Mouse (Mus musculus): ENCODE measurements at regions not wholly inside any gene's neighbourhood (a gene's known extent, or its start where the extent isn't known, plus 50 kb on each side); places are given as distances from the start of the nearest gene placed in this dataset.
"Not testable (repeated sequence)": the region's sequence is repeated elsewhere in the genome, so short reads cannot be mapped to it uniquely, and the experiment has no call there.

- no peaks in the 10 kb centered on the region for H3K27me3 ChIP-seq (ENCODE audit: control insufficient read depth, insufficient read depth, low read length)
- no peak overlapping the region for H3K4me3 ChIP-seq (ENCODE audit: low read depth, low read length)
- H3K4me2 ChIP-seq = no peak overlapping the region
- H3K36me3 ChIP-seq (ENCODE audit: control insufficient read depth, insufficient read depth, low read length) = no peaks in the 10 kb centered on the region
- no peaks in the 10 kb centered on the region for H3K4me1 ChIP-seq (ENCODE audit: control insufficient read depth, insufficient read depth, low read length)
- no peak for ATAC-seq (replicated peaks; ENCODE audit: insufficient number of reproducible peaks, low FRiP score, low TSS enrichment)
- H3K9me3 ChIP-seq (replicated peaks; ENCODE audit: control insufficient read depth, low read length) = no peaks in the 10 kb centered on the region
- no peak overlapping the region for H3K9ac ChIP-seq (ENCODE audit: low read depth, low read length)
- no peak overlapping the region for H3K27ac ChIP-seq (ENCODE audit: low read depth, low read length)
- 64% methylated on average over 1 of the region's 1 CpGs for WGBS (ENCODE audit: insufficient replicate concordance)
Measured at GRCm38 (mm10) chr3:22681999-22682648, 605.7 kb downstream of the Tbl1xr1 start.

- no peaks in the 10 kb centered on the region for H3K27me3 ChIP-seq (ENCODE audit: control insufficient read depth, insufficient read depth, low read length)
- H3K9ac ChIP-seq (ENCODE audit: low read depth, low read length) = no peak overlapping the region
- H3K27ac ChIP-seq (ENCODE audit: low read depth, low read length) = no peak overlapping the region
- peaks cover 7% of the 10 kb centered on the region; the same call in 1 of the 2 replicates for H3K9me3 ChIP-seq (replicated peaks; ENCODE audit: control insufficient read depth, low read length)
- no peaks in the 10 kb centered on the region for H3K4me1 ChIP-seq (ENCODE audit: control insufficient read depth, insufficient read depth, low read length)
- no peaks in the 10 kb centered on the region for H3K36me3 ChIP-seq (ENCODE audit: control insufficient read depth, insufficient read depth, low read length)
- H3K4me2 ChIP-seq = no peak overlapping the region
- no peak for ATAC-seq (replicated peaks; ENCODE audit: insufficient number of reproducible peaks, low FRiP score, low TSS enrichment)
- no peak overlapping the region for H3K4me3 ChIP-seq (ENCODE audit: low read depth, low read length)
Measured at GRCm38 (mm10) chr3:22699317-22699716, 622.9 kb downstream of the Tbl1xr1 start.

GRCm38 (mm10) chr3:22701486-22701885 is 625.0 kb downstream of the Tbl1xr1 start:
- H3K9me3 ChIP-seq (replicated peaks; ENCODE audit: control insufficient read depth, low read length); H3K4me3 ChIP-seq (ENCODE audit: low read depth, low read length); H3K27me3 ChIP-seq (ENCODE audit: control insufficient read depth, insufficient read depth, low read length); H3K36me3 ChIP-seq (ENCODE audit: control insufficient read depth, insufficient read depth, low read length); ATAC-seq (replicated peaks; ENCODE audit: insufficient number of reproducible peaks, low FRiP score, low TSS enrichment); H3K4me2 ChIP-seq; H3K9ac ChIP-seq (ENCODE audit: low read depth, low read length); H3K4me1 ChIP-seq (ENCODE audit: control insufficient read depth, insufficient read depth, low read length); H3K27ac ChIP-seq (ENCODE audit: low read depth, low read length): not testable (repeated sequence)
- WGBS (ENCODE audit: insufficient replicate concordance) = 82% methylated on average over 5 of the region's 5 CpGs

- Histone ChIP-seq H3K9ac (ENCODE audit: low read depth, low read length) (no peak overlapping the region), H3K4me2 (no peak overlapping the region), H3K4me1 (ENCODE audit: control insufficient read depth, insufficient read depth, low read length) (no peaks in the 10 kb centered on the region), H3K9me3 (replicated peaks; ENCODE audit: control insufficient read depth, low read length) (peaks cover 7% of the 10 kb centered on the region; the same call in 1 of the 2 replicates), H3K36me3 (ENCODE audit: control insufficient read depth, insufficient read depth, low read length) (no peaks in the 10 kb centered on the region), H3K27me3 (ENCODE audit: control insufficient read depth, insufficient read depth, low read length) (no peaks in the 10 kb centered on the region), H3K4me3 (ENCODE audit: low read depth, low read length) (no peak overlapping the region), H3K27ac (ENCODE audit: low read depth, low read length) (no peak overlapping the region)
- 0 out of 2 replicates have a peak, but pooled peaks have one; percentile 35 for ATAC-seq (replicated peaks; ENCODE audit: insufficient number of reproducible peaks, low FRiP score, low TSS enrichment)
- WGBS (ENCODE audit: insufficient replicate concordance) = 78% methylated on average over 14 of the region's 17 CpGs
Measured at GRCm38 (mm10) chr3:22705673-22706072, 629.2 kb downstream of the Tbl1xr1 start.

GRCm38 (mm10) chr3:22745026-22745425 is 668.6 kb downstream of the Tbl1xr1 start:
- ATAC-seq (replicated peaks; ENCODE audit: insufficient number of reproducible peaks, low FRiP score, low TSS enrichment) = no peak
- no peaks in the 10 kb centered on the region for H3K4me1 ChIP-seq (ENCODE audit: control insufficient read depth, insufficient read depth, low read length)
- H3K4me3 ChIP-seq (ENCODE audit: low read depth, low read length) = no peak overlapping the region
- H3K27ac ChIP-seq (ENCODE audit: low read depth, low read length) = no peak overlapping the region
- H3K27me3 ChIP-seq (ENCODE audit: control insufficient read depth, insufficient read depth, low read length) = no peaks in the 10 kb centered on the region
- H3K9me3 ChIP-seq (replicated peaks; ENCODE audit: control insufficient read depth, low read length) = no peaks in the 10 kb centered on the region
- no peaks in the 10 kb centered on the region for H3K36me3 ChIP-seq (ENCODE audit: control insufficient read depth, insufficient read depth, low read length)
- no peak overlapping the region for H3K4me2 ChIP-seq
- H3K9ac ChIP-seq (ENCODE audit: low read depth, low read length) = no peak overlapping the region

All from heart, embryonic 11.5 days (tissue).